Mouse (Mus musculus) small intestine, adult 2 months (tissue): Measurements from ENCODE around the gene Actl11. TPM values are rescaled to one million over a fixed set of nuclear protein-coding genes. Genes with fewer than 3 reads are reported as not detected.

Experiments
- H3K27ac ChIP-seq: fragments of 200-500 bp; 2 replicates; pipeline ENCODE4 v1.5.1; 2012; ENCODE audit warnings: low read depth, low read length, control low read depth, inconsistent platforms; ENCODE audit not compliant: insufficient read depth
- H3K27me3 ChIP-seq: fragments of 200-500 bp; 2 replicates; pipeline ENCODE4 v1.6.1; 2012; ENCODE audit warnings: mild to moderate bottlenecking, moderate library complexity, low read length, inconsistent platforms; ENCODE audit not compliant: control insufficient read depth, insufficient read depth
- H3K36me3 ChIP-seq: fragments of 200-500 bp; 2 replicates; pipeline ENCODE4 v1.6.1; 2012; ENCODE audit warnings: mild to moderate bottlenecking, low read length, control low read depth, inconsistent platforms; ENCODE audit not compliant: control insufficient read depth, insufficient read depth
- H3K4me1 ChIP-seq: fragments of 200-500 bp; 2 replicates; pipeline ENCODE4 v1.6.1; 2012; ENCODE audit warnings: low read length, inconsistent platforms, mixed read lengths; ENCODE audit not compliant: control insufficient read depth, insufficient read depth, insufficient read length
- H3K4me3 ChIP-seq: fragments of 200-500 bp; 2 replicates; pipeline ENCODE4 v1.5.1; 2012; ENCODE audit warnings: low read depth, mild to moderate bottlenecking, control low read depth, inconsistent platforms, low read length, moderate library complexity
- CTCF ChIP-seq: fragments of 200-500 bp; IDR thresholded peaks from 2 replicates; pipeline ENCODE4 v1.5.1; 2012; ENCODE audit warnings: low read depth, mild to moderate bottlenecking, control low read depth, inconsistent platforms, low read length, moderate library complexity, mixed read lengths; ENCODE audit not compliant: insufficient replicate concordance, insufficient read length; ENCODE audit errors: extremely low read depth
- POLR2A ChIP-seq: fragments of 200-500 bp; IDR thresholded peaks from 2 replicates; pipeline ENCODE4 v1.6.1; 2012; ENCODE audit warnings: low read depth, mild to moderate bottlenecking, control low read depth, inconsistent platforms, low read length, moderate library complexity
- WGBS: fragments of 180-500 bp; shearing (Covaris S2); methylation state at CpG from one replicate; pipeline ENCODE4 v1.1.7; 2018; 5-methylcytosine and 5-hydroxymethylcytosine counted together
- polyA plus RNA-seq: library from polyadenylated mRNA; depleted of rRNA; stranded (reverse); fragments of >200 nt; gene quantifications from 2 replicates; pipeline ENCODE4 v1.2.3, GENCODE M21; 2012

Gene Actl11
- polyA plus RNA-seq, 1 experiment: not detected

DNA sequence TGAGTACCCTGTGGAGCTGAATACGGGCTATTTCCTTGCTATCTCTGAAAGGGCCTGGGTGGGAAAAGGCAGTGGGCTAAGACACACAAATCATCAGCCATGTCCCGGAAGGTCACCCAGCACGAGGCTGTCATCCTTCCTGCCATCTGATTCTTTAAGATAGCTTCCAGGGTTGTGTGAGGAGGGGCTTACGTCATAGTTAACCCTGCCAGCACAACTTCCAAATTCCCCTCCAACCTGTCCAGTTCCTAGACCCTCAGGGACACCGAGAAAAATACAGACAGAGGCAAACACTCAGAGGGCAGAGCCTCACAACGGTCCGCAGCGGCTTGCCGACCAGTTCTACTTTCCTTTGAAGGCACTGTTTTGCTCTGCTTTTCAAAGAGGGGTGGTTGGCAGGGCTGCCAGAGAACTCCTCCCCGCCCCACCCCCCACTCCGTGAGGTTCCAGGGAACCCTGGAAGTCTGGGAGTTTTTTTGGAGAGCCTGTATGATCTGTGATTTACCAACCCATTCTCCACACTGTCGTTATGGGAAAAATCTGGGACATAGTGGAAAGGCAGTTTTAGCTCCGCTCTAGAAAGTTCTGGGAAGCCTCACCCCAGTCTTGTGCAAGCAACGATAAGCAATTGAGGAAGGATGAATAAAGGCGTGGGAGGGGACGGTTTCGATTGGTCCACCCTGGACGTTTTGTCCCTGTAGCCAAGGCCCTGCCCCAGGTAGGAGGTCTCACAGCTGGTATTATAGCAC, 19.7 kb upstream of the Actl11 start:
- TF ChIP-seq POLR2A (peak; percentile 19; the same call in 1 of the 2 replicates), CTCF (no peak)
- Histone ChIP-seq H3K27ac (peak overlapping the region; percentile 97), H3K36me3 (peaks cover 18% of the 10 kb centered on the region), H3K4me1 (peaks cover 15% of the 10 kb centered on the region), H3K4me3 (peak overlapping the region; percentile 67), H3K27me3 (no peaks in the 10 kb centered on the region)
- WGBS: 15% methylated on average over 18 of the region's 18 CpGs

GRCm38 (mm10) chr9:107910025-107910769, 18.1 kb upstream of the Actl11 start:
- Histone ChIP-seq H3K4me1 (peaks cover 15% of the 10 kb centered on the region), H3K36me3 (peaks cover 32% of the 10 kb centered on the region), H3K27ac (peak overlapping the region; percentile 97), H3K4me3 (peak overlapping the region; percentile 44), H3K27me3 (no peaks in the 10 kb centered on the region)
- TF ChIP-seq CTCF: no peak
- TF ChIP-seq POLR2A: peak; percentile 56
- 27% methylated on average over 15 of the region's 15 CpGs for WGBS

DNA sequence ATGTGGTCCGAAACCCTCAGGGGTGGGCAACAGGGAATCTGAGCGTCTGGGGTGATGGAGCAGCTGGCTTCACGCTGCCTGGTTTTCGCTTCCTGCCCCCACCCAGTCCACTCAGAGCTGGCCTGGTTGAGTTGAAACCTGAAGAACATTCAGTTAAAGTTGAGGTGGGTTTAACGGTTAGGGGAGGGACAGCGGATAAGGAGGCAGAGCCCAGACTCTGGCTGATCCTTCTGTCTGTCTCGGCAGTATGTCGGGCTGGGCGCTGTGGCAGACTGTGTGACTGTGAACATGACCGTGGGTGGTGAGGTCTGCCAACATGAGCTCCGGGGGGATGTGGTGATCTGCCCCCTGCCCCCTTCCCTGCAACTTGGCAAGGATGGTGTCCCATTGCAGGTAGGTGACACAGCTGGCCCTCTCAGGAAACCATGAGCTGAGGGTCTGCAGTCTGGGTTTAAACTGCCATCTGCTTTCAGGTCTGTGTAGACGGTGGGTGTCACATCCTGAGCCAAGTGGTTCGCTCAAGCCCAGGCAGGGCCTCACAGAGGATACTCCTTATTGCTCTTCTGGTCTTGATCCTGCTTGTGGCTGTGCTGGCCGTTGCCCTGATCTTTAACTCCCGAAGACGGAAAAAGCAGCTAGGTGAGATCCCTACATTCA, 13.4 kb upstream of the Actl11 start:
- H3K4me1 ChIP-seq: peaks cover 6% of the 10 kb centered on the region
- H3K27ac ChIP-seq: no peak overlapping the region
- TF ChIP-seq CTCF: no peak
- TF ChIP-seq POLR2A: no peak
- no peaks in the 10 kb centered on the region for H3K27me3 ChIP-seq
- 88% methylated on average over 16 of the region's 16 CpGs for WGBS
- no peak overlapping the region for H3K4me3 ChIP-seq
- peaks cover 76% of the 10 kb centered on the region for H3K36me3 ChIP-seq

GRCm38 (mm10) chr9:107917895-107918608, 10.2 kb upstream of the Actl11 start:
- H3K27ac ChIP-seq: no peak overlapping the region
- TF ChIP-seq POLR2A (no peak), CTCF (no peak)
- peaks cover 72% of the 10 kb centered on the region for H3K36me3 ChIP-seq
- 71% methylated on average over 13 of the region's 13 CpGs for WGBS
- H3K4me3 ChIP-seq: no peak overlapping the region
- H3K4me1 ChIP-seq: no peaks in the 10 kb centered on the region
- no peaks in the 10 kb centered on the region for H3K27me3 ChIP-seq

DNA sequence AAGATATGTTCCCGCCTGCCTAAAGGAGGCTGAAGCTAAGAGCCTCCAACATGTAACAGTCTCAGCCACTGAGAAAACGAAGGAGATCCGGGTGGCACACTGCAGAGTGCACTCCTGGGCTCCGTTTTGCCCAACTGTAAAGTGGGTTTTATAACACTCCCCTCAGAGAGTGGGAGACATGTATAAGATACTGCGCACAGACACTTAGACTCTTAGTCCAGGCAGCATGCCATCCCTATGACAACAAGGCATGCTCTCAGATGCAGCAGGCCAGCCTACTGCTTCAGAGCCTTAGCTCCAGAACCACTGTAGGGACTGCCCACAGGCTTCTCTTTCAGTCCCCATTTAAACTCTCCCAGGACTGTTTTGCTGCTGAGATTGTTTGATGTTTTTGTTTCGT, 9.4 kb upstream of the Actl11 start:
- 89% methylated on average over 6 of the region's 6 CpGs for WGBS
- Histone ChIP-seq H3K27me3 (no peaks in the 10 kb centered on the region), H3K4me1 (no peaks in the 10 kb centered on the region), H3K36me3 (peaks cover 68% of the 10 kb centered on the region), H3K4me3 (no peak overlapping the region), H3K27ac (no peak overlapping the region)
- no peak for TF ChIP-seq POLR2A
- no peak for TF ChIP-seq CTCF

DNA sequence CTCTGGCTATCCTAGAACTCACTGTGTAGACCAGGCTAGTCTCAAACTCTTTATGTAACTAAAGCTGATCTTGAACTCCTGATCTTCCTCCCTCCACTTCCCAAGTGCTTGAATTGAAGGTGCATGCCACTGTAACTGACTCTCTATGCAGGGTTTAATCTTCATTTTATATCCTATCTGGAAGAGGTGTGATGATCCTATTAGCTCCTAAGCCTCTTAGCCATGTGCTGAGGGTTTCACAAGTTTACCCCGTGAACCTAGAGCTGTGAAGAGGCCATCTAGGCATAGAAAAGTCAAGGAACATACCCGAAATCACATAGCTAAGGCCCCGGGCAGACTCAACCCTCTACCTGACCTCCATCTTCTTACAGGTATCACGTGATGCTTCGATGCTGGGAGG, 8.8 kb upstream of the Actl11 start:
- Histone ChIP-seq H3K4me1 (no peaks in the 10 kb centered on the region), H3K27me3 (no peaks in the 10 kb centered on the region), H3K36me3 (peaks cover 63% of the 10 kb centered on the region), H3K4me3 (no peak overlapping the region), H3K27ac (no peak overlapping the region)
- 90% methylated on average over 5 of the region's 5 CpGs for WGBS
- TF ChIP-seq POLR2A: no peak
- TF ChIP-seq CTCF: no peak

DNA sequence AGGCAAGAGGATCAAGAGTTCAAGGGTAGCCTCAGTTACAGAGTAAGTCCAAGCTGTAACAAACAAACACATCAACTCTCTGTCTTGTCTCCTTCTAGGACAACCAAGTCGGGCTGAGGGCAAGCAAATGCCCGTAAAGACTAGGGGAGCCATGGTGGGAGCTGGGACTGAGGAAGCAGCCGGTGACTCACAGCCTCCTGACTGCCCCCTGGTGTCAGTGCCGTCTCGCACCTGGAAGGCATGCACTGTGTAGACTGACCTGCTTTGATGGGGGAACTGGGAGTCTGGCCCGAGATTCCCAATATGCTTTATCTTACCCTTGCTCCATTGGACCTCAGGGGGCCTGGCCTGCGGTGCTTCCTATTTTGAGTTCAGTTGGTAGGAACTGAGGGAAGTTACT, 5.2 kb upstream of the Actl11 start:
- no peak overlapping the region for H3K27ac ChIP-seq
- no peaks in the 10 kb centered on the region for H3K4me1 ChIP-seq
- 29% methylated on average over 7 of the region's 7 CpGs for WGBS
- TF ChIP-seq CTCF (peak; percentile 73), POLR2A (no peak)
- no peak overlapping the region for H3K4me3 ChIP-seq
- H3K36me3 ChIP-seq: peaks cover 29% of the 10 kb centered on the region
- no peaks in the 10 kb centered on the region for H3K27me3 ChIP-seq
